Comparison of ENCODE assay signal across 17 mouse cellular contexts in the genomic region with DNA sequence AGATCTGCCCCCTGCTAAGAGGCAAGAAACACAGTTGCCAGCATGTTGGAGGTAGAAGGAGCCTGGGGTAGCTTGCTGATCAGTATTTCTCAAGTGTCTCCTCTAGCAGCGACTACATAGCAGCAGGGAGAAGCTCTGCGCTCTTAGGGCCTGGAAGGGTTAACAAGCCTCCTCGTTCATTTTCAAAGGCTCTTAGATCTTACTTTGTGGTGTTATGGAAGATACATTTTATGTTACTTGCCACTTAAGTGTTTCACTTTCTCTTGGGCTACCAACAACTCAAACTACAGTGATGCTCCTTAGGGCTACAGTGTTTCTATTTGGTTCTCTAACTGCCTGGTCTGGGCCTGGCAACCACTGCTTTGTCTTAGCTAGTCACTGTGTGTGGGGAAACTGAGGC. TPM values are rescaled to one million over a fixed set of nuclear protein-coding genes. Genes with fewer than 3 reads are reported as not detected.
DNase-seq lines count a peak whose midpoint lies in the region; ATAC-seq lines count a peak whose summit lies in the region.
"Had no signal": no experiment of that assay in that cellular context is flagged by ENCODE, and none has a peak within 500 bp of the region (broad histone marks: within the 10 kb centered on the region; RNA-seq: fewer than 3 reads in every experiment).

No protein-coding gene starts in this region.

- H3K4me1 ChIP-seq in heart, embryonic 13.5 days = peaks cover 80% of the 10 kb centered on the region
- peaks cover 96% of the 10 kb centered on the region for H3K4me1 ChIP-seq in megakaryocyte, embryonic 14.5 days
- peaks cover 67% of the 10 kb centered on the region for H3K4me1 ChIP-seq in embryonic facial prominence, embryonic 14.5 days (ENCODE audit: control insufficient read depth, insufficient read depth, low read length)
- H3K4me1 ChIP-seq in stomach, embryonic 15.5 days = peaks cover 45% of the 10 kb centered on the region

- H3K36me3 ChIP-seq in heart, embryonic 13.5 days = peaks cover 7% of the 10 kb centered on the region; the same call in 1 of the 2 replicates
- peaks cover 76% of the 10 kb centered on the region for H3K36me3 ChIP-seq in megakaryocyte, embryonic 14.5 days (replicated peaks; ENCODE audit: low read length)
- no peaks in the 10 kb centered on the region for H3K36me3 ChIP-seq in embryonic facial prominence, embryonic 14.5 days (ENCODE audit: control insufficient read depth, insufficient read depth, low read length)
- H3K36me3 ChIP-seq in stomach, embryonic 15.5 days = no peaks in the 10 kb centered on the region
- H3K36me3 ChIP-seq: liver, embryonic 13.5 days; neural tube, embryonic 12.5 days had no signal

- H3K9ac ChIP-seq in heart, embryonic 13.5 days = peak overlapping the region; percentile 38
- no peak overlapping the region; the same call in 1 of the 2 replicates for H3K9ac ChIP-seq in embryonic facial prominence, embryonic 14.5 days (ENCODE audit: low read depth, low read length)
- no peak overlapping the region for H3K9ac ChIP-seq in stomach, embryonic 15.5 days
- H3K9ac ChIP-seq: forebrain, postnatal 0 days; liver, embryonic 13.5 days; neural tube, embryonic 12.5 days had no signal

- intact Hi-C loops in left cerebral cortex, postnatal 14 days (cut with DNase I) = no loop called here

- no peak overlapping the region for H3K4me3 ChIP-seq in heart, embryonic 13.5 days
- H3K4me3 ChIP-seq in megakaryocyte, embryonic 14.5 days (replicated peaks) = peak overlapping the region; percentile 46
- H3K4me3 ChIP-seq in embryonic facial prominence, embryonic 14.5 days (ENCODE audit: low read depth, low read length) = no peak overlapping the region
- no peak overlapping the region for H3K4me3 ChIP-seq in stomach, embryonic 15.5 days (replicated peaks)
- H3K4me3 ChIP-seq: left cerebral cortex, adult 2 months; liver, embryonic 13.5 days; neural tube, embryonic 12.5 days had no signal

- WGBS in heart, embryonic 13.5 days = 46% methylated on average over 3 of the region's 3 CpGs
- 64% methylated on average over 3 of the region's 3 CpGs for WGBS in embryonic facial prominence, embryonic 14.5 days
- WGBS in stomach, embryonic 15.5 days = 68% methylated on average over 3 of the region's 3 CpGs

- H3K4me2 ChIP-seq in heart, embryonic 13.5 days = no peak overlapping the region
- H3K4me2 ChIP-seq in embryonic facial prominence, embryonic 14.5 days (ENCODE audit: low read depth, low read length) = no peak overlapping the region
- no peak overlapping the region for H3K4me2 ChIP-seq in stomach, embryonic 15.5 days
- H3K4me2 ChIP-seq: liver, embryonic 13.5 days; midbrain, embryonic 11.5 days; neural tube, embryonic 12.5 days had no signal

- H3K27ac ChIP-seq in heart, embryonic 13.5 days (replicated peaks) = peak overlapping the region; percentile 62
- peak overlapping the region; percentile 44; the same call in 1 of the 2 replicates for H3K27ac ChIP-seq in embryonic facial prominence, embryonic 14.5 days (replicated peaks; ENCODE audit: low read depth, low read length)
- H3K27ac ChIP-seq in stomach, embryonic 15.5 days = 0 out of 2 replicates have a peak overlapping the region, but pooled peaks have one; percentile 49
- H3K27ac ChIP-seq: left cerebral cortex, adult 2 months; liver, embryonic 13.5 days; neural tube, embryonic 12.5 days had no signal

- no peaks in the 10 kb centered on the region for H3K27me3 ChIP-seq in heart, embryonic 13.5 days (replicated peaks)
- H3K27me3 ChIP-seq in megakaryocyte, embryonic 14.5 days (replicated peaks) = no peaks in the 10 kb centered on the region
- no peaks in the 10 kb centered on the region for H3K27me3 ChIP-seq in embryonic facial prominence, embryonic 14.5 days (replicated peaks; ENCODE audit: control insufficient read depth, insufficient read depth, low read length)
- no peaks in the 10 kb centered on the region for H3K27me3 ChIP-seq in stomach, embryonic 15.5 days (replicated peaks)
- H3K27me3 ChIP-seq: liver, embryonic 13.5 days; neural tube, embryonic 12.5 days had no signal

- H3K9me3 ChIP-seq in heart, embryonic 13.5 days = no peaks in the 10 kb centered on the region
- H3K9me3 ChIP-seq in megakaryocyte, embryonic 14.5 days = no peaks in the 10 kb centered on the region
- no peaks in the 10 kb centered on the region for H3K9me3 ChIP-seq in embryonic facial prominence, embryonic 14.5 days (ENCODE audit: control insufficient read depth, low read length)
- no peaks in the 10 kb centered on the region for H3K9me3 ChIP-seq in stomach, embryonic 15.5 days
- H3K9me3 ChIP-seq: liver, embryonic 13.5 days; neural tube, embryonic 12.5 days had no signal

- ATAC-seq in heart, embryonic 13.5 days (ENCODE audit: extremely low read depth, insufficient number of reproducible peaks, low FRiP score, low TSS enrichment) = no peak
- ATAC-seq in megakaryocyte, adult 5-6 weeks (ENCODE audit: poor library complexity, severe bottlenecking) = no peak
- no peak for ATAC-seq in embryonic facial prominence, embryonic 14.5 days (ENCODE audit: low read depth)
- ATAC-seq in stomach, embryonic 15.5 days (ENCODE audit: insufficient read depth, low FRiP score, low read depth) = no peak
- ATAC-seq: forebrain, postnatal 0 days had no signal

- no peak for DNase-seq in heart, adult 18-20 months
- DNase-seq in embryonic facial prominence, embryonic 14.5 days (ENCODE audit: low spot score) = no peak
- no peak for DNase-seq in kidney, adult 18-20 months
- DNase-seq in left cerebral cortex, postnatal 14 days (ENCODE audit: low spot score in 2 of 2) = no peak
- DNase-seq: adrenal gland, postnatal 10 days; cerebellum, adult 11 months; forebrain, postnatal 0 days; kidney, adult 11 months; kidney, postnatal 4 days; liver, embryonic 13.5 days had no signal

RNA-seq across cellular contexts. Expression of gene Mbnl2, which starts 31.9 kb away (rescaled TPM):
- 88.9 and 92.5 TPM in 2 replicates for polyA plus RNA-seq in heart, embryonic 13.5 days (2015; fragmentation: Nextera tagmentation; extraction: Ambion mirVana)
- total RNA-seq in heart, adult 18-20 months (2021) = 100 to 1,000 TPM; 218 to 240 TPM
- 43.0 and 66.7 TPM in 2 replicates for polyA plus RNA-seq in megakaryocyte, embryonic 14.5 days (2012; ENCODE audit: insufficient read depth, low replicate concordance)
- 113 and 132 TPM in 2 replicates for total RNA-seq in megakaryocyte, adult 5-6 weeks (2015)
- total RNA-seq in megakaryocyte, adult 5-6 weeks (2017) = 94.7 and 111 TPM in 2 replicates
- polyA plus RNA-seq in embryonic facial prominence, embryonic 14.5 days (2014; fragmentation: Nextera tagmentation; extraction: Ambion mirVana) = 157 and 162 TPM in 2 replicates
- polyA plus RNA-seq in stomach, embryonic 15.5 days (2015; fragmentation: Nextera tagmentation; extraction: Ambion mirVana) = 109 and 116 TPM in 2 replicates
- 100 to 1,000 TPM; 192 to 202 TPM for total RNA-seq in left cerebral cortex, postnatal 14 days (2021)
